Mouse (Mus musculus) small intestine, adult 2 months (tissue): Measurements from ENCODE around the gene Txk. TPM values are rescaled to one million over a fixed set of nuclear protein-coding genes. Genes with fewer than 3 reads are reported as not detected.

Source experiments
- H3K27ac ChIP-seq: fragments of 200-500 bp; 2 replicates; pipeline ENCODE4 v1.5.1; 2012; ENCODE audit warnings: low read depth, low read length, control low read depth, inconsistent platforms; ENCODE audit not compliant: insufficient read depth
- H3K27me3 ChIP-seq: fragments of 200-500 bp; 2 replicates; pipeline ENCODE4 v1.6.1; 2012; ENCODE audit warnings: mild to moderate bottlenecking, moderate library complexity, low read length, inconsistent platforms; ENCODE audit not compliant: control insufficient read depth, insufficient read depth
- H3K36me3 ChIP-seq: fragments of 200-500 bp; 2 replicates; pipeline ENCODE4 v1.6.1; 2012; ENCODE audit warnings: mild to moderate bottlenecking, low read length, control low read depth, inconsistent platforms; ENCODE audit not compliant: control insufficient read depth, insufficient read depth
- H3K4me1 ChIP-seq: fragments of 200-500 bp; 2 replicates; pipeline ENCODE4 v1.6.1; 2012; ENCODE audit warnings: low read length, inconsistent platforms, mixed read lengths; ENCODE audit not compliant: control insufficient read depth, insufficient read depth, insufficient read length
- H3K4me3 ChIP-seq: fragments of 200-500 bp; 2 replicates; pipeline ENCODE4 v1.5.1; 2012; ENCODE audit warnings: low read depth, mild to moderate bottlenecking, control low read depth, inconsistent platforms, low read length, moderate library complexity
- CTCF ChIP-seq: fragments of 200-500 bp; IDR thresholded peaks from 2 replicates; pipeline ENCODE4 v1.5.1; 2012; ENCODE audit warnings: low read depth, mild to moderate bottlenecking, control low read depth, inconsistent platforms, low read length, moderate library complexity, mixed read lengths; ENCODE audit not compliant: insufficient replicate concordance, insufficient read length; ENCODE audit errors: extremely low read depth
- POLR2A ChIP-seq: fragments of 200-500 bp; IDR thresholded peaks from 2 replicates; pipeline ENCODE4 v1.6.1; 2012; ENCODE audit warnings: low read depth, mild to moderate bottlenecking, control low read depth, inconsistent platforms, low read length, moderate library complexity
- WGBS: fragments of 180-500 bp; shearing (Covaris S2); methylation state at CpG from one replicate; pipeline ENCODE4 v1.1.7; 2018; 5-methylcytosine and 5-hydroxymethylcytosine counted together
- polyA plus RNA-seq: library from polyadenylated mRNA; depleted of rRNA; stranded (reverse); fragments of >200 nt; gene quantifications from 2 replicates; pipeline ENCODE4 v1.2.3, GENCODE M21; 2012

Gene Txk
- polyA plus RNA-seq, 1 experiment, result 0.34 TPM

DNA sequence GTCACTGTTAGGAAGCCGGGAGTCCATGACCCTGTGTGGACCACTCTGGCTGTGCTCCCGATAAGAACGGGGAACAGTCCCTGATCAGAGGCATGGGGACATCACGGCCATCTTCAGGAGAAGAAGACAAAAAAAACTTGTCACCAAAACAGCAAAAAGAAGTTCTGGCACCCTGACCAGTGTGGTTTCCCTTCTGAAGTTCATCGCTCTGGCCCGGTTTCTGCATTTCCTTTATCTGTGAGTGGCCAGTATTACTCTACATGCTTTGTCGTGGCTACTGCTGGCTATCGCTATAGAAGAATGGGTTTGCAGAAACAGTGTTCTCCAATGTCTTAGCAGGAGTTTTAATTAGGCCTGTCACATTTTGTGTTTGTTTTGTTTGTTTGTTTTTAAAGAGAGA, 16.1 kb downstream of the Txk start:
- 51% methylated on average over 8 of the region's 8 CpGs for WGBS
- H3K4me1 ChIP-seq, result no peaks in the 10 kb centered on the region
- peaks cover 2% of the 10 kb centered on the region; the same call in 1 of the 2 replicates for H3K27me3 ChIP-seq
- H3K4me3 ChIP-seq, result 0 out of 2 replicates have a peak overlapping the region, but pooled peaks have one; percentile 28
- no peak overlapping the region for H3K27ac ChIP-seq
- H3K36me3 ChIP-seq, result no peaks in the 10 kb centered on the region
- TF ChIP-seq POLR2A (no peak), CTCF (no peak)

DNA sequence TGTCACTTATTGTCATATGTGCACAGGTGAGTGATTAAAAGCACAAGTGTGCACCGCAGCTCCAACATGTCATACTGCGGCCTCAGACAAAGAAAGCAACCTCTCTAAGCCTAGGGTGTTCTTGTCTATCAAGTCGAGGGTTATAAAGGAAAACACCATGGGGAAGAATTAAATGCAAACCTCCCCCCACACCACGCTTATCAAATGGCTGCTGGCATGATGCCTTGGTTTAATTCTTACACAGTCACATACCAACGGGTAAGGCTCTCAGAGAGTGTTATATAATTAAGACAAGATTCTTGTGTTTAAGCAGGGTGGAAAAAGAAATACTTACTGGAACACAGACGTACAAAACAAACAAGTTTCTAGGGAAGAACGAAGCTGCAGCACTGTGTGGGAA, 16.8 kb downstream of the Txk start:
- peaks cover 2% of the 10 kb centered on the region; the same call in 1 of the 2 replicates for H3K27me3 ChIP-seq
- WGBS, result 39% methylated on average over 7 of the region's 7 CpGs

DNA sequence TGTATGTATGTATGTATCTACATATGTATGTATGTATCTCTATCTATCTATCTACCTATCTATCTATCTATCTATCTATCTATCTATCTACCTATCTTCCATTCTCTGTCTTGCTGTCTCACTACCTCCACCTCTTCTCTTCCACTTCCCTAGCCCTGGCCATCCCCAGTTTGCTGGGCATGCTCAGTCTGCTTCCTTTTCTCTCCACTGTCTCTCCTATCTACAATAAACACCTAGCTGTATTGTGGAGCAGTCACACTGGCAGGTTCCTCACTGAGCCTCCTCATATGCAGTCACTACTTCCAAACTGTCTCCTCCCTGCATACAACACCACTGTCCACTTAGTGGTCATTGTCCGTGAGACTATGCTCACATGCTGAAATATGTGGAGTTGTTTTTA, 19.7 kb downstream of the Txk start:
- TF ChIP-seq CTCF (no peak), POLR2A (no peak)
- no peak overlapping the region for H3K27ac ChIP-seq
- no peak overlapping the region for H3K4me3 ChIP-seq
- no peaks in the 10 kb centered on the region for H3K4me1 ChIP-seq
- 88% methylated on average over 1 of the region's 1 CpGs for WGBS
- peaks cover 2% of the 10 kb centered on the region; the same call in 1 of the 2 replicates for H3K27me3 ChIP-seq
- no peaks in the 10 kb centered on the region for H3K36me3 ChIP-seq

More for the DNA sequence above, 16.8 kb downstream of the Txk start:
- no peak overlapping the region for H3K27ac ChIP-seq
- no peaks in the 10 kb centered on the region for H3K36me3 ChIP-seq
- no peak overlapping the region for H3K4me3 ChIP-seq
- no peak for TF ChIP-seq CTCF
- TF ChIP-seq POLR2A, result no peak
- no peaks in the 10 kb centered on the region for H3K4me1 ChIP-seq

DNA sequence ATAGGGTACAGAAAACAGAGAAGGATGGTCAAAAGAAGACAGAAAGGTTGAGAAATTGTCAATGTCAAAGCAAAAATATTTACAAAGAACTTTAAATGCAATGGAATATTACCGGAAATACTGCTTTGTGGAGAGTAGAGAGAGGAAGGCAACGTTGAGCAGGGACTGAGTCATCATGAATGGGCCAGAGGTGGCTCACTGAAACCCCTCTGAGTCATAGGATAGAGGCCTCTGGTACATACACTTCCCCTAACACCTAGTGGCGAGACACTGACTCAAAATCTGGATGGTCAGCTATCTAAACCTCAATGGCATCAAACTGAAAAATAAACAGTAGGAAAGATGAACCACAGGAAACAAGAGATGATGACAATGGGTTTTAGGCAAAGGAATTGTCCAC, 27.2 kb downstream of the Txk start:
- Histone ChIP-seq H3K4me3 (no peak overlapping the region), H3K4me1 (no peaks in the 10 kb centered on the region), H3K27me3 (no peaks in the 10 kb centered on the region), H3K36me3 (no peaks in the 10 kb centered on the region), H3K27ac (no peak overlapping the region)
- WGBS, result 59% methylated on average over 3 of the region's 3 CpGs
- no peak for TF ChIP-seq POLR2A
- no peak for TF ChIP-seq CTCF

DNA sequence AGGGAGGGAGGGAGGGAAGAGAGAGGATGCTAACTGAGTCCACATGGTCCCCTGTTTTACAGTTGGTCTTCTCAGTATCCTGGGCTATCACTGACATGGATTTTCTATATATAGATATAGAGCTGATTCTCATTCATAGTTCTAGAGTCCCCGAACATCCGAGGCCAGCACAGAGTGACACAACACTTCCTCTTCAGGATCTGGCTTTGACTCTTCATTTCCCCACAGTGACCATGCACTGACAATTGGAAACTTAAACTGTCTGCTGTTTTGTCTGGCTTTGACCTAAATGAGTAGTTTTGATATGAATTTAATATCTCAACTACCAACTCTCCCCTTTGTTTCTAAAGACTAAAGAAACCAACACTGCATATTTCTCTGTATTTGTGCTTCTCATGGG, 29.1 kb downstream of the Txk start:
- Histone ChIP-seq H3K36me3 (no peaks in the 10 kb centered on the region), H3K4me1 (no peaks in the 10 kb centered on the region), H3K4me3 (no peak overlapping the region), H3K27ac (no peak overlapping the region), H3K27me3 (no peaks in the 10 kb centered on the region)
- 55% methylated on average over 2 of the region's 2 CpGs for WGBS
- TF ChIP-seq POLR2A (no peak), CTCF (no peak)

- no peaks in the 10 kb centered on the region for H3K4me1 ChIP-seq
- H3K27ac ChIP-seq, result no peak overlapping the region
- no peak overlapping the region for H3K4me3 ChIP-seq
- H3K36me3 ChIP-seq, result no peaks in the 10 kb centered on the region
- H3K27me3 ChIP-seq, result no peaks in the 10 kb centered on the region
- no peak for TF ChIP-seq POLR2A
- TF ChIP-seq CTCF, result peak; percentile 51; the same call in 1 of the 2 replicates
- WGBS, result 53% methylated on average over 7 of the region's 7 CpGs
Measured at GRCm38 (mm10) chr5:72720587-72720986, 32.0 kb downstream of the Txk start.

DNA sequence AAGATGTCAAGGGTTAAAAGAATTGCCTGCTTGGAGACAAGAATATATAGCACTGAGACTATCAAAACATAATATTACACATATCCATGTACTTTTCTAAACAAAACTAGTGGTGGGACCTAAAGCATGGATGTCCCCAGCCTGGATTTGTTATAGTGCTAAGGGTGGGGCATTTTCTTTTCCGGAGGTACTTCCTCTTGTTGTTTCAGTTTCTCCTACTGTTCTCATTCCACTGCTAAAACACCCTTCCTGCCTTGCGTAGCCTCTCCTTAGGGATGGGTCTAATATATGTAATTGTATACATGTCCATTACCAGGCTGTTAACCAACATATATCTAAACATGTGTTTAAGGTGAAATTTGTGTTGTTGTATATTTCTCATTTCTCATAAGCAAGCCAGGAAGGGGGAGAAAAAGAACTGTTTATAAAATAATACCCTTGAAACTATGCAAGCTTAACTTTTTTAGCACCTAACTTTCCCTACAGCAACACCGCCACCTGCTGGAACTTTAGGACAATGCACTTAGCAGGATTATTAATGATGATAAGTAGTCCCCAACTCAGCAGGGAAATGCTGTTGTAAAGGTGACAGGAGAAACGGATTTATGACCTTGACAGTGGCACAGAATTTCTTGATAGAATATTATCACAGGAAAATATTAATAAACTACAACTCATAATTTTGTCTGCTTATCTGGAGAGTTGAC, 41.9 kb downstream of the Txk start:
- Histone ChIP-seq H3K36me3 (no peaks in the 10 kb centered on the region), H3K4me3 (no peak overlapping the region), H3K27me3 (no peaks in the 10 kb centered on the region), H3K4me1 (peaks cover 2% of the 10 kb centered on the region; the same call in 1 of the 2 replicates), H3K27ac (no peak overlapping the region)
- TF ChIP-seq POLR2A (no peak), CTCF (no peak)
- WGBS, result 7% methylated on average over 4 of the region's 4 CpGs
